Mouse (Mus musculus) heart, adult 11 months (tissue): ENCODE data around the gene Nudt17.
"Not testable (repeated sequence)": the region's sequence is repeated elsewhere in the genome, so short reads cannot be mapped to it uniquely, and the experiment has no call there.

ENCODE experiments used
- DNase-seq: peaks from one replicate; pipeline ENCODE4 v3.0.0; 2022

Gene Nudt17

GRCm38 (mm10) chr3:96707903-96708683, at the start of gene Nudt17:
Gene Nudt17, minus strand, starts transcription at chr3:96708562.
- peak; percentile 96 for DNase-seq

- DNase-seq = peak; percentile 94
These were observed 49.3 kb upstream of the Nudt17 start for GRCm38 (mm10) chr3:96757691-96758090.

- DNase-seq = peak; percentile 64
These were observed 47.6 kb upstream of the Nudt17 start for GRCm38 (mm10) chr3:96755935-96756334.

- no peak for DNase-seq
These were observed 38.5 kb upstream of the Nudt17 start for GRCm38 (mm10) chr3:96746829-96747228.

- DNase-seq = no peak
These were observed 36.0 kb upstream of the Nudt17 start for GRCm38 (mm10) chr3:96744348-96744747.

- DNase-seq = not testable (repeated sequence)
These were observed 31.9 kb upstream of the Nudt17 start for GRCm38 (mm10) chr3:96740279-96740678.

GRCm38 (mm10) chr3:96737995-96738394, 29.6 kb upstream of the Nudt17 start:
- peak; percentile 62 for DNase-seq

- no peak for DNase-seq
These were observed 28.8 kb upstream of the Nudt17 start for GRCm38 (mm10) chr3:96737013-96737740.

- peak; percentile 55 for DNase-seq
These were observed 26.8 kb upstream of the Nudt17 start for GRCm38 (mm10) chr3:96735200-96735599.

GRCm38 (mm10) chr3:96733984-96734383, 25.6 kb upstream of the Nudt17 start:
- DNase-seq = peak; percentile 25

- peak; percentile 65 for DNase-seq
These were observed 22.4 kb upstream of the Nudt17 start for GRCm38 (mm10) chr3:96730785-96731184.

GRCm38 (mm10) chr3:96729403-96729784, 21.0 kb upstream of the Nudt17 start:
- DNase-seq = no peak

GRCm38 (mm10) chr3:96728634-96729402, 20.5 kb upstream of the Nudt17 start:
- no peak for DNase-seq

GRCm38 (mm10) chr3:96727828-96728633, 19.7 kb upstream of the Nudt17 start:
- DNase-seq = no peak

- peak; percentile 100 for DNase-seq
These were observed 19.0 kb upstream of the Nudt17 start, which contains the start of the genes Polr3c and Rnf115 for GRCm38 (mm10) chr3:96727343-96727827. Gene Polr3c, minus strand, starts transcription at chr3:96727628. Gene Rnf115, plus strand, starts transcription at chr3:96727664.

- DNase-seq = no peak
These were observed 10.8 kb upstream of the Nudt17 start for GRCm38 (mm10) chr3:96719173-96719572.

- no peak for DNase-seq
These were observed 7.5 kb upstream of the Nudt17 start for GRCm38 (mm10) chr3:96715854-96716253.

- DNase-seq = no peak
These were observed 5.9 kb upstream of the Nudt17 start for GRCm38 (mm10) chr3:96714286-96714685.

GRCm38 (mm10) chr3:96708684-96709064, 312 bp upstream of the Nudt17 start:
- DNase-seq = peak; percentile 78

- peak; percentile 91 for DNase-seq
These were observed 1.4 kb downstream of the Nudt17 start for GRCm38 (mm10) chr3:96706984-96707383.

- DNase-seq = peak; percentile 87
These were observed 2.1 kb downstream of the Nudt17 start for GRCm38 (mm10) chr3:96706217-96706616.

- DNase-seq = peak; percentile 91
These were observed 3.6 kb downstream of the Nudt17 start for GRCm38 (mm10) chr3:96704778-96705177.
